Mouse (Mus musculus) ES-E14 (cell line): ENCODE data around the gene Eva1a. TPM values are rescaled to one million over a fixed set of nuclear protein-coding genes. Genes with fewer than 3 reads are reported as not detected.

Experiments used
- DNase-seq: peaks from one replicate; pipeline ENCODE4 v3.0.0-alpha.2; 2013; ENCODE audit warnings: low read depth, low spot score
- H3K27ac ChIP-seq: 2 replicates; pipeline ENCODE4 v1.5.1; 2012; ENCODE audit warnings: low read depth, mild to moderate bottlenecking, low read length, moderate library complexity, mixed read lengths; ENCODE audit not compliant: poor library complexity, insufficient read depth, severe bottlenecking
- H3K36me3 ChIP-seq: 2 replicates; pipeline ENCODE4 v1.6.1; 2012; ENCODE audit warnings: mild to moderate bottlenecking, low read length, moderate library complexity, mixed read lengths; ENCODE audit not compliant: control insufficient read depth, poor library complexity, insufficient read depth, severe bottlenecking
- H3K4me1 ChIP-seq, 2 experiments: fragments of 150-350 bp in 1 of 2; sonication (generic) in 1 of 2; 2 replicates each; pipeline ENCODE4 v1.6.1; 2012; ENCODE audit warnings: low read length in 2 of 2, mild to moderate bottlenecking in 1 of 2, mixed read lengths in 1 of 2; ENCODE audit not compliant: control insufficient read depth in 2 of 2, insufficient read depth in 2 of 2, poor library complexity in 1 of 2
- H3K4me3 ChIP-seq, 2 experiments: fragments of 150-350 bp in 1 of 2; sonication (generic) in 1 of 2; 2 replicates each; pipeline ENCODE4 v1.5.1; 2012; ENCODE audit warnings: low read length in 2 of 2, low read depth in 1 of 2, mild to moderate bottlenecking in 1 of 2, mixed read lengths in 1 of 2; ENCODE audit not compliant: insufficient read depth in 1 of 2, poor library complexity in 1 of 2, severe bottlenecking in 1 of 2
- H3K9ac ChIP-seq: 2 replicates; pipeline ENCODE4 v1.6.1; 2012; ENCODE audit warnings: low read depth, mild to moderate bottlenecking, low read length, mixed read lengths; ENCODE audit not compliant: poor library complexity, insufficient read depth, severe bottlenecking
- H3K9me3 ChIP-seq: fragments of 150-350 bp; sonication (generic); 2 replicates; pipeline ENCODE4 v1.6.1; 2012; ENCODE audit warnings: low read depth, mild to moderate bottlenecking, low read length; ENCODE audit not compliant: control insufficient read depth, insufficient read depth
- CHD2 ChIP-seq: IDR thresholded peaks from 2 replicates; pipeline ENCODE4 v1.6.1; 2014; ENCODE audit warnings: mild to moderate bottlenecking, low read depth, low read length, inconsistent platforms
- HCFC1 ChIP-seq: IDR thresholded peaks from 2 replicates; pipeline ENCODE4 v1.6.1; 2012; ENCODE audit warnings: low read length, inconsistent platforms, borderline replicate concordance; ENCODE audit not compliant: insufficient read depth
- MAFK ChIP-seq: IDR thresholded peaks from 2 replicates; pipeline ENCODE4 v1.6.1; 2014; ENCODE audit warnings: mild to moderate bottlenecking, low read depth, low read length, inconsistent platforms; ENCODE audit not compliant: insufficient read depth
- ZC3H11A ChIP-seq: IDR thresholded peaks from 2 replicates; pipeline ENCODE4 v1.6.1; 2012; ENCODE audit warnings: low read depth, mild to moderate bottlenecking, inconsistent platforms, low read length, borderline replicate concordance
- ZNF384 ChIP-seq: IDR thresholded peaks from 2 replicates; pipeline ENCODE4 v1.6.1; 2012; ENCODE audit warnings: low read depth, low read length, inconsistent platforms
- in situ Hi-C, 2 experiments: fragments of 600-800 bp; cut with MboI; formaldehyde crosslinking; loops; one replicate each; pipeline ENCODE4 v1.15.1; 2025; ENCODE audit warnings: low sequenced_read_pairs in 2 of 2, inconsistent platforms in 1 of 2; ENCODE audit not compliant: unreplicated experiment in 2 of 2
- total RNA-seq: library from RNA; depleted of rRNA; stranded (reverse); fragments of 300-350 nt; gene quantifications from 2 replicates; pipeline ENCODE4 v1.2.3, GENCODE M21; 2012

Gene Eva1a
- total RNA-seq, 1 experiment, result 4.4 TPM

- Histone ChIP-seq H3K9ac (no peak overlapping the region), H3K27ac (no peak overlapping the region), H3K4me3 (no peak overlapping the region), H3K36me3 (no peaks in the 10 kb centered on the region), H3K4me1 (no peaks in the 10 kb centered on the region), H3K9me3 (no peaks in the 10 kb centered on the region)
- in situ Hi-C loops, result loop anchor here in 1 of 2 experiments (10.0 kb wide), 1 partner anchor 128 kb away; no protein-coding TSS in a partner anchor
- no peak for TF ChIP-seq ZC3H11A
- no peak for TF ChIP-seq CHD2
- no peak for TF ChIP-seq HCFC1
- no peak for TF ChIP-seq ZNF384
- TF ChIP-seq MAFK, result no peak
- DNase-seq, result no peak
These were observed 71.6 kb downstream of the Eva1a start for GRCm38 (mm10) chr6:82112127-82113090.

GRCm38 (mm10) chr6:82115335-82115965 is 74.6 kb downstream of the Eva1a start:
- no peak overlapping the region for H3K27ac ChIP-seq
- DNase-seq, result no peak
- H3K36me3 ChIP-seq, result no peaks in the 10 kb centered on the region
- in situ Hi-C loops, result loop anchor here in 1 of 2 experiments (10.0 kb wide), 1 partner anchor 131 kb away; no protein-coding TSS in a partner anchor
- TF ChIP-seq ZNF384, result no peak
- TF ChIP-seq HCFC1, result no peak
- TF ChIP-seq CHD2, result no peak
- TF ChIP-seq ZC3H11A, result no peak
- TF ChIP-seq MAFK, result no peak
- H3K9me3 ChIP-seq, result no peaks in the 10 kb centered on the region
- no peak overlapping the region for H3K4me3 ChIP-seq
- no peaks in the 10 kb centered on the region for H3K4me1 ChIP-seq
- no peak overlapping the region for H3K9ac ChIP-seq

- H3K4me1 ChIP-seq, result no peaks in the 10 kb centered on the region
- in situ Hi-C loops, result loop anchor here in 1 of 2 experiments (10.0 kb wide), 1 partner anchor 131 kb away; no protein-coding TSS in a partner anchor
- no peaks in the 10 kb centered on the region for H3K9me3 ChIP-seq
- no peak for TF ChIP-seq MAFK
- TF ChIP-seq ZC3H11A, result no peak
- no peak for TF ChIP-seq HCFC1
- no peak for TF ChIP-seq CHD2
- TF ChIP-seq ZNF384, result no peak
- no peaks in the 10 kb centered on the region for H3K36me3 ChIP-seq
- no peak overlapping the region for H3K4me3 ChIP-seq
- H3K27ac ChIP-seq, result no peak overlapping the region
- H3K9ac ChIP-seq, result no peak overlapping the region
- DNase-seq, result no peak
These were observed 75.3 kb downstream of the Eva1a start for GRCm38 (mm10) chr6:82116176-82116575.

GRCm38 (mm10) chr6:82117871-82118270 is 77.0 kb downstream of the Eva1a start:
- no peak for DNase-seq

More at GRCm38 (mm10) chr6:82117871-82118270, 77.0 kb downstream of the Eva1a start:
- no peak overlapping the region for H3K27ac ChIP-seq
- TF ChIP-seq MAFK (no peak), ZC3H11A (no peak), HCFC1 (no peak), CHD2 (no peak), ZNF384 (no peak)
- H3K4me3 ChIP-seq, result no peak overlapping the region
- no peak overlapping the region for H3K9ac ChIP-seq
- H3K9me3 ChIP-seq, result no peaks in the 10 kb centered on the region
- H3K36me3 ChIP-seq, result no peaks in the 10 kb centered on the region
- in situ Hi-C loops, result loop anchor here in 1 of 2 experiments (10.0 kb wide), 1 partner anchor 133 kb away; no protein-coding TSS in a partner anchor
- H3K4me1 ChIP-seq, result no peaks in the 10 kb centered on the region
